Mouse (Mus musculus) heart, postnatal 25 days (tissue): ENCODE measurements at regions not wholly inside any gene's neighbourhood (a gene's known extent, or its start where the extent isn't known, plus 50 kb on each side); places are given as distances from the start of the nearest gene placed in this dataset.

Source experiments
- DNase-seq: peaks from one replicate; pipeline ENCODE4 v3.0.0; 2022; ENCODE audit warnings: low spot score
- intact Hi-C: fragments of 180-260 bp; cut with DNase I; formaldehyde crosslinking; loops from one replicate; pipeline ENCODE4 v1.15.1; 2025

DNA sequence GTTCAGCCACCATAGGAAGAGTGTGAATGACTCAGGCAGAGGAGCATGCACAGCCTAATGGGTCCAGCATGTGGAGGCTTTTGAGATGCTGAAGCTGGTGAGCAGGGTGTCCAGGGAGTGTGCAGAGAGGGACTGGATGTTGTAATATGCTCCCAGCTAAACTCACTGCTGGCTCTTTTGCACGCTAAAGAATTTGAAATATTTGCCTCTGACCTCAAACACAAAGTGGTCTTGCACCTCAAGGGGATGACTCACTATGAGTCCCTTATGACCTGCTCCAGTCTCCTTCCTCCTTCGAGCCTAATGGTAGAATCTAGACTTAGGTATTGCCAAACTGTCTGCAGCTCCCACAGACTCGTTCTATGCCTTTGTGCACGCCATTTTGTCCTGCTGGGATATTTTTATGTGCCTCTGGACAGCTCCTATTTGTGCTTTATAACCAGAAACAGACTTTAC lies 55.0 kb upstream of the Slit3 start:
- no peak for DNase-seq
- intact Hi-C loops = no loop called here

DNA sequence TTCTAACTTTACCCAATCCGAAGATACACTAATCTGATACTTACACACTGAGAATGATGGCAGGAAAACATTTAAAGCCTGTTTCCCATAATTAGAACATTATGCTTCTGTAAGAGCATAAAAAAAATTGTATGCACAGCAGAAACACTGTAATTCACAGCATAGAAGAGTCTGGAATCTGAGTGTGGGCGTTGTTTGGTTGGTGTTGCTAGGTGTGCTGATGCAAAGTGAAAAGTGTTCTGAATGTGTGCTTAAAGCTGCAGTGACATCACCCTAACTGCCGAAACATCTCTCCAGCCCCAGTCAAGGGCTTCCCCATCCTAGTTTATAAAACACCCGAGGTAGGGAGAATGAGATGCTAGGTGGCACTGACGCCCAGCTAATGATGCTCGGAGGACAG lies 63.2 kb upstream of the Slit3 start:
- DNase-seq = no peak
- intact Hi-C loops = no loop called here

DNA sequence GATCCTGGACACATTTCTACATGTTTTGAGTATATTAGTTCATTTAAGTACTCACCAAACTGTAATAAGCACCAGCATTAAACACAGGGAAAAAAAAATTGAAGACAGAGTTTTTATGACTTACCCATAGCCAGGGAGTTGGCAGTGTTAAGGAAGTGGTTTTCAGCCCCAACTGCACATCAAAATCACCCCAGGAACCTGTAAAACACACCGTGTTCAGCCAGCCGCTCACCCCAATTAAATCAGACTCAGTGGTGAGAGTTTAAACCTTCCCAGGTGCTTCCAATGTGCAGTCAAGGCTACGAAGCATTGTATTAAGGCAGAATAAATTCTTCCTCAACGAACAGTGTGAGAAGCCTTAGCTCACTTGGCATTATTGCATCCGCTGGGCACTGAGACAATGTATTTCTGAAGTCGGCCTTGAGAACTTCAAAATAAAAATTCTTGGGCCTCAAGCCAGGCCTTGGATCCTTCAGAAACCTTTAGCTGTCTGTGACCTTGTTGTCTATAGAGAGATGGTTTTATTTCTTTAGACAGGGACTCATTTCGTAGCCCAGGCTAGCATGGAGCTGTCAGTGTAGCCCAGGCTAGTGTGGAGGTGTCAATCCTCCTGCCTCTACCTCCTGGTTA lies 65.4 kb upstream of the Slit3 start:
- intact Hi-C loops = no loop called here

DNA sequence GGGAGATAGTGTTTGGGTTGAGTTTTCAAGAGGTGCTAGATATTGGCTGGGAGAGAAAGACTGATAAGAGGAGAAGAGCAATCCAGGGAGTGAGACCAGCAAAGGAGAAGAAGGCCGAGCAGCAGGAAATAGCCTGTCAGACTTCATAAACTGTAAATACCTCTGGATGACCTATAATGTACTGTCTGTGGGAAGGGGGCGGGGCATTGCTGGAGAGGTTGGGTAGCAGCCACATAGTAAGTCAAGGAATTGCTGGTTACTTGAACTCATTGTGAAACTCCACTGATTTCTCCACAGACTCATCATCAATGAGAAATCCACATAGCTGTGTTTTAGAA lies 67.4 kb upstream of the Slit3 start:
- intact Hi-C loops = no loop called here
- no peak for DNase-seq

More for the DNA sequence above, 65.4 kb upstream of the Slit3 start:
- no peak for DNase-seq

DNA sequence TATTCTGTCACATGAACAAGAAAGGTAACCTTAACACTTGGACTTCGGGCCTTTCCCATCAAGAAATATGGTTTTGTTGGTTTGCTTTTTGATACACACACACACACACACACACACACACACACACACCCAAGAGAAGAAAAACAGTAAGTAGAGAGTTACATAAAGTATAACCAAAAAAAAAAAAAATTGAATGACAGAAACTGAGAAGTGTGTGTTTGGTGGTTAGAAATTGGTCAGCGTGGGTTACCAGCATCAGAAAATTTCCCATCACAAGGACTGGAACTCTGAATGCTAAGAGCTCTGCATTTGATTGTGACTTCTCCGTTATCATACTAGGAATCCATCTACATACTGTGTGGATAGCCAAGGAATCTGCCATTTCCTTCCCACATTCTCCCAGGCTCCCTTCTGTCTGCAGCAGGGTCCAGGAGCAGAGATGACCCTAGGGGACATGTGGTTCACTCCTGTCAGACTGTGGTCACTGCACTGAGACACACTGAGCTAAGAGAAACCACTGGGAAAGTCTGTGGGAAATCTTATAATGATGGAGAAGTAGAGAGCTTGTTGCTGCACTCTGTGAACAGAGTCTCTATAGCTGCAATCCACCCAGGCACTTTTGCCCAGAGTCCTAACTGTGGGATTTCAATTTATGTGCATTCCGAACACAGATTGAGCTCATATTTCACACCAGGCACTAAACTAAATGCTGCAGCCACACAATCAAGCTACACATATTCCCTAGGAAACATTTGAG lies 68.0 kb upstream of the Slit3 start:
- DNase-seq = no peak
- intact Hi-C loops = no loop called here

DNA sequence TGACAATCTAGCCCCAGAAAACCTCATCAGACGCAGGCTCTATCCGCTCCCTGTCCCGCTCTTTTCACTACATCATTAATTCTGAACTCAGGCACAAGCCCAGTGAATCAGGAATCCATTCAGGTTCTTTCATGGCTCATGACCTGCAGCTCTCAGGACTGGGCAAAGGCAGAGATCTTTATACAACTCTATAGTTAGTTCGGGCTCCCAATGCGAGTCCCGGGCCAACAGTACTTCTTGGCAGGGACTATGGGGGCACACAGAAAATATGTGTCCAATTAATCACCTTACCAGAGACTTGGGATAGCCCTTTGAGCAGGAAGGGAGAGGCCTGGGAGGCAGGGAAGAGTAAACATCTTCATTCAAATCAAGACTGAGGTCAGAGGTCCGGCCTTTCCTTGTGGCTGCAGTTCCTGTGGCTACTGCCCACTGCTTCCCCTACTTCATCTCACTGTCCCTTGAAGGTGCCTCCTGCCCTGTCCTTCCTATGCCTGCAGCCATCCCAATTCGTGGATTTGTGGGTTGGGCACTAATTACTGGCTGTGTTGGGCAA lies 71.3 kb upstream of the Slit3 start:
- DNase-seq = no peak
- intact Hi-C loops = no loop called here

DNA sequence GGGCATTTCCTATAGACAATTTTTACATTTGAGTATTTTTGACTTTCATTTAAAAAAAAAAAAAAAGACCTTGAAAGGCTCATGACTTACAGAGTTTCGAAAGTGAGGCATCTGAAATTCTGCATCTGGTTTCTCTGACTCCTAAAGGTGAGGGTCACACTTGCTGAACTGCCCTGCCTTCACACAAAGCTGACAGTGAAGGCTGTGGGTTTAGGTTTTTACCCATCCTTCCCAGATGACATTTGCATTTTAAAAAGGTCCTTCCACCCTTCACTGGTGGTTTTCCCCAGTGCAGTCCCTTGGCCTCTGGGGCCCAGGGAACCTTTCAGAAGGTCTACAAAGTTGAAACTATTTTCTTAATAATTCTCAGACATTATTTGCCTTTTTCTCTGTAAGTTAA lies 76.4 kb upstream of the Slit3 start:
- DNase-seq = no peak
- intact Hi-C loops = no loop called here

DNA sequence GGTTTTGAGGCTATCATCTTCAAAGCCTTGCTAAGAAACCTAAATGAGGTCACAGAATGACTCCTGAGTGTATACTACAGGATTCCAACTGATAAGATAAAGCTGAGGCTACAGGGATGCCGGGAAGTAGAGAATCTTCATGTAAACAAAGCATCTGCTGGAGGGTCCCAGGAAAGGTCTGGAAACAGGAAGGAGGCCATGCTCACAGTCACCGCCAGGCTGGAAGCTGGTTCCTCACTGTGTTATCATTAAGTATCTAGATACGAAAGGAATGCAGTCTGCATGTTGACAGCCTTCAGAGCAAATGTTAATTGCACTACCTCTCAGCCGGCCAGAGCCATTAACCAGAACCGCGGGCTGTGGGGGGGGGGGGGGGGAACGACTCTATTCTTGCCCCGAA lies 96.6 kb upstream of the Slit3 start:
- no peak for DNase-seq
- intact Hi-C loops = no loop called here

DNA sequence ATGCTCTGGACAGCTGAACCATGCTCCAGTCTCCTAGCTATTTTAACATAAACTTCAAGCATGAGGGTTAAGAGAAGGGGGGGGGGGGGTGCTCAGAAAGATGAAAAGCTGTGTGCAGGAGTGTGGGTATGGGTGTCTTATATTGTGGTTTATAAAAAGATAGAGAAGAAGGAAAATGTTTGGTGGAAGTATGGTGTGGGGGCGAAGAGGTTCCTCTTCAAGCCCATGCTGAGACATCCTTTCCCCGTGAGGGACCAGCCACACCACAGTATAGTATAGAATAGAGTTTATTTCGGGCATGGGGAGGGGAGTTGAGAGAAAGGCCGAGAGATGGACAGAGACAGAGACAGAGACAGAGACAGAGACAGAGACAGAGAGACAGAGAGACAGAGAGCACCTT lies 97.2 kb upstream of the Slit3 start:
- intact Hi-C loops = no loop called here
- DNase-seq = no peak

DNA sequence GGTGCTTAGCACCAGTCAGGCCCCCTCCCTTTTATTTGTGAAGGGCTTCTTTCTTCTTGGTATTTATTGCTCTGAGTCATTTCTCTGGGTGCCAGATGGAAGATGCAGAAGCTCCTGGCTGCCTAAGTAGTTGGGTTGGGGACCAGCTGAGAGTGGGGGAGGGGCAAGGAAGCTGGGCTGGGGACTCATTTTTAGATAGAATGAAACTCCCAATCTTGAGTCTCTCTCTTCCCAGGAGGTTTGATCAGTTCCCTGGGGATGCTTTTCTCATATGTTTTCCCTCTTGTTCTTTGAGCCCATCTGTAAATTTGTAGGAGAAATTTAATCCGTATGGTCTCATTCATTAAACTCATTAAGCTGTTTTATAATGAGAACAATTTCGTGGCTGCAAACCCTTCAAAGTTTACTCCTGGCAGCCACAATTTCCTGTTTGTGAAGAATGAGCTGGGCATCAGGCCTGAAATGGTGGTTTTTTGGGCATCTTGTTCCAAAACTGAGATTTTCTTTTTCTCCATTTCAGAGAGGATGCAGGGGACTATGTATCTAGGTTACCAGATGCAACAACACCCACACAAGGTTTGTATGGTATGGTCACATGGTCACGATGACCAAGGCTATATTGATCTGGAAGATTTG lies 98.9 kb upstream of the Slit3 start:
- intact Hi-C loops = no loop called here
- DNase-seq = no peak

DNA sequence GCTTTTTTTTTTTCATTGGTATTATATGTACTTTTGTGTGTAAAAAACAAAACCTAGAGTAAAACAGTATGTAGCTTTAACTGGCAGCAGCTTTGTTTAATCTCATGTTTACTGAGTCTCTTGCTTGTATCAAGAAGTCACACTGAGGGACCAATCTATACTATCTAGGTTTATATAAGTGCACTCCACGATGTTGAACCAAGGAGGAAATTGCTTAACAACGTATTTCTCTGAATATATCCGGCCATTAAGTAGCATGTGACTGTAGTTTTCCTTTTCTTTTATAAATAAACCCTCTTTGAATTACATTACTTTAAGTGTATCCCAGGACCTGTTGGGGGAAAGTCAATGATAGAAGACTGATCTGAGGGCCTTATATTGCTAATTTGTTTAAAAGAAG lies 104.0 kb upstream of the Slit3 start:
- DNase-seq = no peak
- intact Hi-C loops = no loop called here

DNA sequence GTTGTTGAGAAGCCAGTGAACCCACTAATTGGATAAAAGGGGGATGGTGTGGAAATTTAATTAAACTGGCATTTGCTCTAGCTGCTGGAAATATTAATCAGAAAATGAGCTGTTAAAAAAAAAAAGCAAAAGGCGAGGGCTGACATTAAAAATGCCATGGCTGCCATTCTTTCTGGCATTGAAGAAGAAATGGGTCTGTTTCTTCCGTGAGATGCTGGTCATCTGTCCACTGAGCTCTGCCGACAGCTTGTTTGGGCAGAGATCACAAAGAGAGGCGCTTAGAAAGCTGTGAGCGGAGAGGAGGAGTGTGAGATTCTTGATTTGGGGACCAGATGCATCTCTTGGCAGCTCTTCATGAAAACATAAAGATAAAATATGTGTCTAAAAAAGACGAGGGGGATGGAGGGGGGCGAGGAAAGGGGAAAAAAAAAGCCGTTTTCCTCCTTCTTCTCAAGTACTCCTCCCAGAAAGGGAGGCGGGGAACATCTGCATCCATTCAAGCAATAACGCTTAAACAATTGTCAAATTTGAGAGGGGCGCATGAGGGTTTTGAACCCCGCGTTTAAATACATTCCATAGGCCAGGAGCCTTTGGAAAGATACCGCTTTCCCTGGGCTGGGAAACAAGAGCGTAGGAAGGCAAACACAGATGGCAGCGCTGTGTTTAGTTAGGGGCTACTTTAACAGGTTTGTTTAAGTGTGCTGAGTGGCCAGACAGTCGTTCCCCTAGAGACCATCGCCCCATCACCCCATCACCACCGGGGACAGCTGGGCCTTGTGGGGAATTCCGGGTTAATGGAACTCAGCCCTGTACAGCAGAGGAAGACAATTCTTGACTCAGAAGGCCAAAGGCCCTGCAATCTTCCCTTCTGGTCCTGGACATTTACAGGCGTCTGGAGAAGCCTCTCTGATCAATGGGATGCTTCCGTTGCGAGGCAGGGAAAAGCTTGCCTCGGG lies 109.2 kb upstream of the Slit3 start:
- intact Hi-C loops = no loop called here
- no peak for DNase-seq

DNA sequence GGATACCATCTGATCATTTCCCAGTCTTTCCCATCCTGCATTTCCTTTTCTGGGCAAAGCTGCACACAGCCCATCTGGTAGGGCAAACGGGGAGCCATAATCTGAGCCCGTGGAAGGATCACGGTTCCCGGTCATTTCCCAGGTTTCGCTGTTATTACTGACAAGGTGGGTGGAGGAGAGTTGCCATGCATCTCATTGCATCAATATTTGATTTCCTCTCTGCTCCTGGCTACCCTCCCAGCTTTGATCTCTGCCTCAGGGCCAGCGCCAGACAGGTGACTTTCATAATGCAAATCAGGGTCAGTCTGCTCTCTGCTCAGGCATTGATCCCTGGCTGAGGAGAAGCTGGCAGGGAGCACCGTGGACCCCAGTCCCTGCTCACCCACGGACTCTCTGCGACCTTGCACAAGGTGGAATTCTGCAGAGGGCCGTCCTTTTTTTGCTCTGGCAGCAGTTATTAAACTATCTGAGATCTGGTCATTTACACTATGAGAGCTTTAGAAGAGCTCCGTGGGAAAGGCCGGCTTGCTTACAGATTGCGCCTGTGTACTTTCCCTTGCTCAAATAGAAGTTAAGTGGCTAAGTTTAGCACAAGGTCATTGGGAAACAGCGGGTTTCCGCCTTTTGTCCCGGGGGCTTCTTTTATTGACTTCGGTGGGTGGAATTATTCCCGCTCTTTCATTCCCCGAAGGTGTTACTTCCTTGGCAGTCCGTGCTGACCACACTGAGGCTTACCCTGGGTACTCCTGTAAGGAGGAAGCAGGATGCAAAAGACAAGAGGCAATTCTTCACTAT lies 114.1 kb upstream of the Slit3 start:
- intact Hi-C loops = no loop called here
- no peak for DNase-seq

DNA sequence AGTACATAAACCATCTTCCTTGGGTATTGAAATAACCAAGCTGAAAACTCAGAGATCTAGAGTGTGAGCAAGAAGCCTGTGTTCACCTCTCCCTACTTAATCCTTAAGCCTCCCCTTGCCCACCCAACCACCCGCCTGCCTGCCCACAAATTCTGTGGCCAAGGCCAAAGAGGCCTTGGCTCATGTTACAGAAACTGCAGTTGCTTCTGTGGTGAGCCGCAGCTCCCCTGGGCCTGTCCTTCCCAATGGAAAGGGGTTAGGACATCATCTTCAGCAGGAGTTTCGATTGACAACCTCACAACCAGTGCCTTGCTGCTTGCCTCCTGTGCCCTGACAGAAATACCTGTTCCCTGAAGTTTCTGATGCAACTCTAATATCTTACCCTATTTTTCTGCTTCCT lies 115.9 kb upstream of the Slit3 start:
- intact Hi-C loops = no loop called here
- no peak for DNase-seq

DNA sequence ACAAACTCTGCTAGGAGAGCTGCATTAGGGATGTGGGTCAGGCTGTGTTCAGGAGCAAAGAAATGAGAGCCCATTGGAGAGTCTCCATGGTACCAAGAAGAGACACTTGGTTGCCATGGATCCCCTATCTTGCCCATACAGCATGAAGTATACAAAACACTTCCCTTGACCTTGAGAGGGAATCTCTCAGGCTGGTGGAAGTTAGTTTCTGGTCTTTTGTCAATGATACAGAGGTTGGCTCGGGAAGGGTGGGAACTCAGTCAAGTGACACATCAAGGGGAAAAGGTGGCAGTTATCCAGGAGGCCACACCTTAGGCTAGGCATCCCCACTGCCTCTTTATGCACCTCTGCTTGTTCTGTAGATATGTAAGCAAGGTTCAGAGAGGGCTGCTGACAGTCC lies 116.6 kb upstream of the Slit3 start:
- DNase-seq = no peak
- intact Hi-C loops = no loop called here

DNA sequence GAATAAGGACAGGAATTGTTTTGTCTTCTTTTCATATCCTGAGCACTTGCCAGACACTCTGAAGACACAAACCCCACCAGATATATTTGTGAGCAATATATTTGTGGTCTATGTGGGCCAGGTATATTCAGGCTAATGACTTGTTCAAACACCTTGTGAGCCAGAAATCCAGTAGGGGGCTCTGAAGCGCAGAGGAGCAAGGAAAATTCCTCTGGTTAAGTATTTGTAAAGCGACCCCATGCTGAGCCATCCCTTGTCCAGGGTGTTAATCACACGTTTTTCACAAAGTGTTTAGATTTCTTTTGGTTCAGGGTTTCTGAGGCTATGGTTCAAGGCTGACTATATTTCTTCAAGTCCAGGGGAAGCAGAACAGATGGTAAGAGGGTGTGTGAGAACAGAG lies 117.1 kb upstream of the Slit3 start:
- intact Hi-C loops = no loop called here
- DNase-seq = no peak

DNA sequence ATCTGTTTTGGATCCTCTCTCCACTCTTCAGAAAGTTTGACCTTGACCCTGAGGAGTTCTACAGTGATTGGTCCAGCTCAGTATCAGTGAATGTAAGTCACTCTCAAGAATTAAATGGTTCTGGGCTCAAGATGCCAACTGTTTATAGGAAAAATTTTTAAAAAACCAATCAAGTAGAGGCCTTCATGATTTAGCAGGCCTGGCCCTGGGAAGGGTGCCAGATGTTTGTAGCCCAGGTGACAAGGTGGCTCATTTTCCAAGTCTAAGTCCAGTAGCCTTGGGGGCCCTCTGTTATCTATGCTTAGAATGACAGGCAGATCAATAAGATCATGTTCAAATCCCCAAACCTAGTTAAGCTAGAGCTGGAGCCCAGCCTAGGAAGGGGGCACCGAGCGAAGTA lies 123.1 kb upstream of the Slit3 start:
- no peak for DNase-seq
- intact Hi-C loops = no loop called here

DNA sequence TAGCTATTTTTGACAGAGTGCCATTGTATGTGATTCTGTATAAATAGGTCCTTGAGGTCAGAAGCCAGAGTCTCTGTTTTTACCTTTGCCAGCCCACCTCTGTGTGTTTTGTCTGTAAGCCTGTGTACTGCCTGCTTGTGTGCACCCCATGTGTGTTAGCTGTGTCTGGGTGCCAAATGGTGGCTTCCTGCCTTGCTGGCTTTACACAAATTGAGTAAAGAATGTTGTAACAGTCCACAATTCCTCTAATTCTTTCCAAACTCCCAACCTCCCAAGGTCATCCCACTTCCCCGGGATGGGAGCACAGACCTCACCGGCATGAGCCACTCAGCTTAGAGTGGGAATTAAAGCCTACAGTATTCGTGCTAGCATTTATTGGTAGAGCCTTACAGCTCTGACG lies 125.5 kb upstream of the Slit3 start:
- DNase-seq = no peak
- intact Hi-C loops = no loop called here

DNA sequence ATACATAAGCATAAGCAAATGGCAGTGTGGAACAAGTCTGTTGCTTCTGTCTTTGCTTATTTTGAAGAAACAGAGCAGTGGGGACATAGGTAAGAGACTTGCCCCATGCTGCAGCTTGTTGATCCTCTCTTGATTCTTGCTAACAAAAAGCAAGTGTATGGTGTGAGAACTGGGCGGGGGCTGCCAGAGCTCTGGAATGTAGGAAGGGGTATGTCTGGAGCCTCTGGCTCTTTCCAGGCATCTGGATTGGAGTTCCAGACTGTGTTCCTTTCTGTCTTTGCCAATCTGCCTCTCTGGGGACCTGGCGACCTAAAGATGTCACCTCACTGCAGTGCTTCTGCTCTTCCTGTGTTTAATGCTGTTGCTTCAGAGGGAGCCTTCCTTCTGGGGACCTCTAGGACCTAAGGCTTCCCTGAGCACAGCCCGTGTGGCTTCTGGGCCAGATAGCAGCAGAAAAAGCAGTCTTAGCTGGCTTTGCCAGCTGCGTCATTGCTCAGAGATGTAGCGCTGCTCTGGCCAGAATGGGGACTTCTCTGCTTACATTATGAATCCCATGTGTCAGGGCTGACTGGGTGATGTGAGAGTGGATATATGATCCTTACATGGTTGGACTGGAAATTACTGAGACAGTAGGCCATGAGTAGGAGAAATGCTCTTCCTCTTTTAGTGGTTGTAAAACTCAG lies 138.1 kb upstream of the Slit3 start:
- intact Hi-C loops = no loop called here
- no peak for DNase-seq
